Mouse (Mus musculus) forebrain, embryonic 11.5 days (tissue): Measurements from ENCODE around the gene Bst2. TPM values are rescaled to one million over a fixed set of nuclear protein-coding genes. Genes with fewer than 3 reads are reported as not detected.
A peak's percentile ranks its signal among the peaks of the same experiment; 100 is the strongest.

Source experiments
- ATAC-seq: fragments of 200-750 bp; cut with Nextera tagmentation; replicated peaks from 2 replicates; pipeline ENCODE4 v1.8.0; 2017; ENCODE audit warnings: moderate TSS enrichment; ENCODE audit not compliant: low FRiP score
- DNase-seq: peaks from one replicate; pipeline ENCODE4 v3.0.0-alpha.2; 2017; ENCODE audit warnings: low spot score
- H3K27ac ChIP-seq: fragments of 300-500 bp; sonication (generic); 2 replicates; pipeline ENCODE4 v1.5.1; 2014; ENCODE audit warnings: low read depth, low read length
- H3K27me3 ChIP-seq: fragments of 300-500 bp; sonication (generic); 2 replicates; pipeline ENCODE4 v1.6.1; 2014; ENCODE audit warnings: mild to moderate bottlenecking, low read length, mixed read lengths; ENCODE audit not compliant: control insufficient read depth, insufficient read depth
- H3K36me3 ChIP-seq: fragments of 300-500 bp; sonication (generic); 2 replicates; pipeline ENCODE4 v1.6.1; 2014; ENCODE audit warnings: mild to moderate bottlenecking, low read length, moderate library complexity, mixed read lengths; ENCODE audit not compliant: control insufficient read depth, insufficient read depth
- H3K4me1 ChIP-seq: fragments of 300-500 bp; sonication (generic); replicated peaks from 2 replicates; pipeline ENCODE4 v1.6.1; 2014; ENCODE audit warnings: low read length, mixed read lengths; ENCODE audit not compliant: control insufficient read depth, insufficient read depth
- H3K4me2 ChIP-seq: fragments of 300-500 bp; sonication (generic); 2 replicates; pipeline ENCODE4 v1.6.1; 2014; ENCODE audit warnings: low read depth, mild to moderate bottlenecking, low read length, moderate library complexity, mixed read lengths; ENCODE audit not compliant: severe bottlenecking
- H3K4me3 ChIP-seq: fragments of 300-500 bp; sonication (generic); 2 replicates; pipeline ENCODE4 v1.5.1; 2014; ENCODE audit warnings: low read depth, low read length
- H3K9ac ChIP-seq: fragments of 300-500 bp; sonication (generic); 2 replicates; pipeline ENCODE4 v1.6.1; 2014; ENCODE audit warnings: low read length
- H3K9me3 ChIP-seq: fragments of 300-500 bp; sonication (generic); 2 replicates; pipeline ENCODE4 v1.6.1; 2016; ENCODE audit warnings: low read length, mixed read lengths; ENCODE audit not compliant: control insufficient read depth
- WGBS: fragments of 180-500 bp; shearing (Covaris S2); extraction: QIAGEN DNeasy Blood & Tissue Kit; methylation state at CpG from one replicate; pipeline ENCODE4 v1.1.7; 2014; 5-methylcytosine and 5-hydroxymethylcytosine counted together
- polyA plus RNA-seq: library from polyadenylated mRNA; unstranded; fragments of >200 nt; fragmentation: Nextera tagmentation; extraction: Ambion mirVana; gene quantifications from 2 replicates; pipeline ENCODE4 v1.2.1, GENCODE M21; 2014

The Bst2 gene
- polyA plus RNA-seq, 1 experiment from 2014 or later: 3.1 TPM

- no peaks in the 10 kb centered on the region for H3K9me3 ChIP-seq
- no peaks in the 10 kb centered on the region for H3K36me3 ChIP-seq
- peaks cover 6% of the 10 kb centered on the region; the same call in 1 of the 2 replicates for H3K27me3 ChIP-seq
- DNase-seq: no peak
- peak overlapping the region; percentile 29; the same call in 1 of the 2 replicates for H3K9ac ChIP-seq
- H3K4me1 ChIP-seq: peaks cover 7% of the 10 kb centered on the region; the same call in 1 of the 2 replicates
- H3K27ac ChIP-seq: no peak overlapping the region
- 81% methylated on average over 9 of the region's 9 CpGs for WGBS
- no peak for ATAC-seq
- H3K4me2 ChIP-seq: no peak overlapping the region
- H3K4me3 ChIP-seq: no peak overlapping the region
Observed at GRCm38 (mm10) chr8:71572847-71573633, 35.8 kb upstream of the Bst2 start.

- peaks cover 6% of the 10 kb centered on the region; the same call in 1 of the 2 replicates for H3K27me3 ChIP-seq
- ATAC-seq: no peak
- no peaks in the 10 kb centered on the region for H3K9me3 ChIP-seq
- H3K4me1 ChIP-seq: peaks cover 7% of the 10 kb centered on the region; the same call in 1 of the 2 replicates
- no peak overlapping the region for H3K27ac ChIP-seq
- no peak overlapping the region for H3K9ac ChIP-seq
- H3K4me3 ChIP-seq: no peak overlapping the region
- no peak overlapping the region for H3K4me2 ChIP-seq
- H3K36me3 ChIP-seq: no peaks in the 10 kb centered on the region
- WGBS: 82% methylated on average over 2 of the region's 2 CpGs
- no peak for DNase-seq
Observed at GRCm38 (mm10) chr8:71572077-71572476, 34.8 kb upstream of the Bst2 start.

- H3K4me3 ChIP-seq: peak overlapping the region; percentile 63
- peak overlapping the region; percentile 65 for H3K9ac ChIP-seq
- under 1% methylated on average over 41 of the region's 41 CpGs for WGBS
- H3K4me2 ChIP-seq: peak overlapping the region; percentile 93
- no peak overlapping the region; the same call in 1 of the 2 replicates for H3K27ac ChIP-seq
- no peaks in the 10 kb centered on the region for H3K9me3 ChIP-seq
- DNase-seq (peak; percentile 92), ATAC-seq (peak; percentile 90)
- peaks cover 6% of the 10 kb centered on the region; the same call in 1 of the 2 replicates for H3K27me3 ChIP-seq
- peaks cover 7% of the 10 kb centered on the region; the same call in 1 of the 2 replicates for H3K4me1 ChIP-seq
- no peaks in the 10 kb centered on the region for H3K36me3 ChIP-seq
Observed at GRCm38 (mm10) chr8:71570291-71570954, 33.2 kb upstream of the Bst2 start.

- peak overlapping the region; percentile 93 for H3K4me2 ChIP-seq
Observed at GRCm38 (mm10) chr8:71569366-71570290, 32.4 kb upstream of the Bst2 start.

GRCm38 (mm10) chr8:71568941-71569340 is 31.7 kb upstream of the Bst2 start:
- H3K9ac ChIP-seq: peak overlapping the region; percentile 57; the same call in 1 of the 2 replicates
- H3K27ac ChIP-seq: no peak overlapping the region
- H3K9me3 ChIP-seq: peaks cover 4% of the 10 kb centered on the region
- 17% methylated on average over 6 of the region's 6 CpGs for WGBS
- H3K4me2 ChIP-seq: peak overlapping the region; percentile 93
- no peak for DNase-seq
- ATAC-seq: no peak
- H3K27me3 ChIP-seq: peaks cover 6% of the 10 kb centered on the region; the same call in 1 of the 2 replicates
- H3K4me3 ChIP-seq: peak overlapping the region; percentile 63
- H3K36me3 ChIP-seq: no peaks in the 10 kb centered on the region
- H3K4me1 ChIP-seq: peaks cover 7% of the 10 kb centered on the region; the same call in 1 of the 2 replicates

More at GRCm38 (mm10) chr8:71569366-71570290, 32.4 kb upstream of the Bst2 start:
- DNase-seq: peak; percentile 90
- ATAC-seq: peak; percentile 75
- Histone ChIP-seq H3K36me3 (no peaks in the 10 kb centered on the region), H3K9ac (peak overlapping the region; percentile 57), H3K27ac (no peak overlapping the region), H3K4me1 (peaks cover 7% of the 10 kb centered on the region; the same call in 1 of the 2 replicates), H3K4me3 (peak overlapping the region; percentile 63), H3K27me3 (peaks cover 6% of the 10 kb centered on the region; the same call in 1 of the 2 replicates), H3K9me3 (no peaks in the 10 kb centered on the region)
- under 1% methylated on average over 51 of the region's 51 CpGs for WGBS

GRCm38 (mm10) chr8:71568387-71568937 is 31.2 kb upstream of the Bst2 start, which contains the start of gene Slc27a1:
Gene Slc27a1 (plus strand): TSS chr8:71568882.
- no peak for DNase-seq
- Histone ChIP-seq H3K36me3 (no peaks in the 10 kb centered on the region), H3K27me3 (peaks cover 6% of the 10 kb centered on the region; the same call in 1 of the 2 replicates), H3K4me2 (peak within 1 kb of the TSS; percentile 93), H3K9ac (peak within 1 kb of the TSS; percentile 57), H3K4me1 (peaks cover 7% of the 10 kb centered on the region; the same call in 1 of the 2 replicates), H3K27ac (no peak within 1 kb of the TSS), H3K4me3 (peak within 1 kb of the TSS; percentile 63), H3K9me3 (peaks cover 4% of the 10 kb centered on the region)
- ATAC-seq: no peak
- WGBS: 12% methylated on average over 13 of the region's 13 CpGs

GRCm38 (mm10) chr8:71567587-71567986 is 30.3 kb upstream of the Bst2 start:
- 83% methylated on average over 7 of the region's 7 CpGs for WGBS
- ATAC-seq: no peak
- peaks cover 10% of the 10 kb centered on the region for H3K27me3 ChIP-seq

More at GRCm38 (mm10) chr8:71567587-71567986, 30.3 kb upstream of the Bst2 start:
- no peak overlapping the region for H3K9ac ChIP-seq
- peaks cover 4% of the 10 kb centered on the region for H3K9me3 ChIP-seq
- H3K36me3 ChIP-seq: no peaks in the 10 kb centered on the region
- H3K27ac ChIP-seq: no peak overlapping the region
- DNase-seq: no peak
- H3K4me2 ChIP-seq: no peak overlapping the region
- no peak overlapping the region for H3K4me3 ChIP-seq
- H3K4me1 ChIP-seq: peaks cover 8% of the 10 kb centered on the region
